Comparison of ENCODE assay signal across 15 mouse cellular contexts in genomic region chr4:14212225-14212624, GRCm38 (mm10).
"Had no signal": no experiment of that assay in that cellular context is flagged by ENCODE, and none has a peak within 500 bp of the region (broad histone marks: within the 10 kb centered on the region; RNA-seq: fewer than 3 reads in every experiment).

No protein-coding gene starts in this region.

- H3K9ac ChIP-seq: liver, embryonic 15.5 days; lung, embryonic 14.5 days; midbrain, embryonic 15.5 days; stomach, embryonic 15.5 days had no signal

- H3K4me1 ChIP-seq: liver, embryonic 15.5 days; midbrain, embryonic 15.5 days; stomach, embryonic 15.5 days had no signal

- DNase-seq: kidney, adult 8-10 months; kidney, postnatal 25 days; lung, embryonic 14.5 days; lung, postnatal 10 days; lung, postnatal 4 days; right cerebral cortex, postnatal 14 days; thymus, adult 2 months; thymus, postnatal 25 days had no signal

- H3K4me2 ChIP-seq: liver, embryonic 11.5 days; liver, embryonic 15.5 days; lung, embryonic 14.5 days; midbrain, embryonic 11.5 days; midbrain, embryonic 15.5 days; stomach, embryonic 15.5 days had no signal

- H3K27ac ChIP-seq: left cerebral cortex, adult 2 months; limb, embryonic 10.5 days; liver, embryonic 15.5 days; midbrain, embryonic 15.5 days; stomach, embryonic 15.5 days had no signal

- H3K4me3 ChIP-seq: left cerebral cortex, adult 2 months; limb, embryonic 10.5 days; liver, embryonic 15.5 days; midbrain, embryonic 15.5 days; stomach, embryonic 15.5 days had no signal

- ATAC-seq: midbrain, embryonic 15.5 days had no signal

- H3K9me3 ChIP-seq: limb, embryonic 10.5 days; liver, embryonic 15.5 days; midbrain, embryonic 15.5 days; stomach, embryonic 15.5 days had no signal

- H3K36me3 ChIP-seq: limb, embryonic 10.5 days; liver, embryonic 15.5 days; midbrain, embryonic 15.5 days; stomach, embryonic 15.5 days had no signal

- H3K27me3 ChIP-seq: liver, embryonic 15.5 days; midbrain, embryonic 15.5 days; stomach, embryonic 15.5 days had no signal
